ENCODE assay signal across 11 mouse cellular contexts in the genomic region with DNA sequence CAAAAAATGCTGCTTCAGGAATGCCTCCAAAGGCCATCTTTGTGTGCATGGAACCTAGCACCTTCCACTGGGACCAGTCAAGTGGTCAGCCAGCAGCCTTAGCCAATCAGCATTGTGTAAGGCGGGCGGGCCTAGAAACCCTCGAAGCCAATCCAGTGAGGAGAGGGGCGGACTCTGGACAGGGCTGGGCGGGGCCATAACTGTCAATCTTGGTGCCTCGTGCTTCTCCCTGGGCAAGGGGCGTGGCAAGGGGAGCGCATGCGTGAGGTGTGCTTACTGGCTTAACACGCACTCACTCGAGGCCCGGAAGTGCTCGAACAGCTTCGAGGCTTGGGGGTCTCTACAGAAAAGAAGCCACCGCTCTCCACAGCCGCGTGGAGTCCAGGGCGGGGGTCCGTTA. TPM values are rescaled to one million over a fixed set of nuclear protein-coding genes. Genes with fewer than 3 reads are reported as not detected.
DNase-seq lines count a peak whose midpoint lies in the region; ATAC-seq lines count a peak whose summit lies in the region.
"Had no signal": no experiment of that assay in that cellular context is flagged by ENCODE, and none has a peak within 500 bp of the region (broad histone marks: within the 10 kb centered on the region; RNA-seq: fewer than 3 reads in every experiment).

A gene (plus strand): TSS at position 349 of the 400 bp plus-strand sequence.

- H3K9me3 ChIP-seq in midbrain, embryonic 10.5 days (replicated peaks) = no peaks in the 10 kb centered on the region

- peak; percentile 61 for DNase-seq in adrenal gland, postnatal 14 days
- DNase-seq in adrenal gland, adult 18-20 months (ENCODE audit: low spot score in 2 of 2) = no peak
- DNase-seq in 3T3-L1 (ENCODE audit: low read depth, low spot score) = peak; percentile 22
- peak; percentile 73 for DNase-seq in midbrain, embryonic 10.5 days (ENCODE audit: low spot score)
- DNase-seq in gastrocnemius, postnatal 25 days = no peak
- DNase-seq in adrenal gland, postnatal 4 days (ENCODE audit: low spot score in 2 of 2) = no peak
- DNase-seq in right cerebral cortex, adult 18-20 months = no peak
- DNase-seq: lung, postnatal 14 days had no signal

- no peak within 1 kb of the TSS for H3K4me3 ChIP-seq in midbrain, embryonic 10.5 days

- H3K36me3 ChIP-seq in midbrain, embryonic 10.5 days = peaks cover 2% of the 10 kb centered on the region

- H3K27me3 ChIP-seq in midbrain, embryonic 10.5 days (ENCODE audit: low read depth, poor library complexity, severe bottlenecking) = peaks cover 23% of the 10 kb centered on the region

- peak; percentile 34; the same call in 1 of the 2 replicates for ATAC-seq in erythroblast, adult 5-6 weeks (replicated peaks; ENCODE audit: low FRiP score, poor library complexity, severe bottlenecking)

- H3K27ac ChIP-seq in midbrain, embryonic 10.5 days (replicated peaks) = no peak within 1 kb of the TSS

- 58% methylated on average over 19 of the region's 19 CpGs for WGBS in midbrain, embryonic 10.5 days

- H3K4me1 ChIP-seq in midbrain, embryonic 10.5 days = peaks cover 46% of the 10 kb centered on the region

RNA-seq across cellular contexts. Expression of the gene that starts here (rescaled TPM):
- total RNA-seq in adrenal gland, postnatal 14 days (2021) = not detected in 2 replicates
- total RNA-seq in adrenal gland, adult 18-20 months (2021) = not detected
- not detected in 2 replicates for total RNA-seq in erythroblast, adult 5-6 weeks (2015; ENCODE audit: low replicate concordance)
- not detected in 2 replicates for total RNA-seq in erythroblast, adult 5-6 weeks (2017; ENCODE audit: low replicate concordance)
- 1.1 and 1.4 TPM in 2 replicates for polyA plus RNA-seq in midbrain, embryonic 10.5 days (2016; fragmentation: Nextera tagmentation; extraction: Ambion mirVana)
- not detected for total RNA-seq in gastrocnemius, postnatal 25 days (2021)
- total RNA-seq in adrenal gland, postnatal 4 days (2021) = not detected
- polyA plus RNA-seq: C2C12; heart, postnatal 0 days had no signal

Comparison
In these comparisons a context has a peak if more than half of its experiments do, and no peak if none do; other contexts are left out.
1. Peak in DNase-seq in adrenal gland, postnatal 14 days; RNA of the gene not detected or under 1 TPM.
2. Peak in ATAC-seq in erythroblast, adult 5-6 weeks; RNA of the gene not detected or under 1 TPM.
3. DNase-seq: peak in 3T3-L1 (single experiment) and midbrain, embryonic 10.5 days (single experiment); none in adrenal gland, adult 18-20 months (0 of 2), gastrocnemius, postnatal 25 days (single experiment), adrenal gland, postnatal 4 days (0 of 2) and right cerebral cortex, adult 18-20 months (single experiment).